Comparison of ENCODE assay signal across 8 mouse cellular contexts in genomic region chr2:103456646-103457045, GRCm38 (mm10). TPM values are rescaled to one million over a fixed set of nuclear protein-coding genes. Genes with fewer than 3 reads are reported as not detected.
DNase-seq lines count a peak whose midpoint lies in the region; ATAC-seq and TF ChIP-seq lines count a peak whose summit lies in the region.

No protein-coding gene starts in this region.

- peak; percentile 94 for TF ChIP-seq CTCF in G1E (IDR thresholded peaks at IDR 0.05; ENCODE audit: low read depth, low read length)

- H3K4me3 ChIP-seq in G1E (ENCODE audit: low read depth, low read length), result no peak overlapping the region
- no peak overlapping the region for H3K4me3 ChIP-seq in forebrain, embryonic 15.5 days
- no peak overlapping the region for H3K4me3 ChIP-seq in hindbrain, embryonic 12.5 days

- DNase-seq in G1E (ENCODE audit: low spot score), result peak; percentile 53
- peak; percentile 73 for DNase-seq in c-Kit-positive CD71-positive TER-119-positive erythroid progenitor cells, embryonic 14.5 days (ENCODE audit: low spot score)
- DNase-seq in layer of hippocampus, adult 9-10 months (ENCODE audit: low spot score), result peak; percentile 69
- peak; percentile 79 for DNase-seq in lung, postnatal 25 days (ENCODE audit: low spot score)
- DNase-seq in retina, embryonic 14.5 days (ENCODE audit: low spot score), result peak; percentile 90
- peak; percentile 77 to 84 for DNase-seq in thymus, postnatal 36 days

- ATAC-seq in G1E (ENCODE audit: extremely low read depth, insufficient number of reproducible peaks, low FRiP score, poor library complexity, severe bottlenecking), result no peak
- peak; percentile 74 for ATAC-seq in forebrain, embryonic 15.5 days (replicated peaks)
- ATAC-seq in hindbrain, embryonic 12.5 days (ENCODE audit: low FRiP score), result peak; percentile 55; the same call in 1 of the 2 replicates

- no peak overlapping the region for H3K4me2 ChIP-seq in forebrain, embryonic 15.5 days (replicated peaks)
- no peak overlapping the region for H3K4me2 ChIP-seq in hindbrain, embryonic 12.5 days (replicated peaks)

- no peaks in the 10 kb centered on the region for H3K9me3 ChIP-seq in G1E (replicated peaks)
- no peaks in the 10 kb centered on the region for H3K9me3 ChIP-seq in forebrain, embryonic 15.5 days
- no peaks in the 10 kb centered on the region for H3K9me3 ChIP-seq in hindbrain, embryonic 12.5 days (replicated peaks)

- no peak overlapping the region for H3K27ac ChIP-seq in forebrain, embryonic 15.5 days (replicated peaks)
- no peak overlapping the region for H3K27ac ChIP-seq in hindbrain, embryonic 12.5 days

- WGBS in forebrain, embryonic 15.5 days, result 22% methylated on average over 10 of the region's 10 CpGs
- 22% methylated on average over 10 of the region's 10 CpGs for WGBS in hindbrain, embryonic 12.5 days

- H3K27me3 ChIP-seq in G1E (ENCODE audit: insufficient read depth, low read length), result no peaks in the 10 kb centered on the region
- no peaks in the 10 kb centered on the region for H3K27me3 ChIP-seq in forebrain, embryonic 15.5 days
- H3K27me3 ChIP-seq in hindbrain, embryonic 12.5 days, result no peaks in the 10 kb centered on the region

- H3K9ac ChIP-seq in forebrain, embryonic 15.5 days (replicated peaks), result no peak overlapping the region
- H3K9ac ChIP-seq in hindbrain, embryonic 12.5 days, result no peak overlapping the region

- peaks cover 96% of the 10 kb centered on the region for H3K36me3 ChIP-seq in G1E (replicated peaks)
- peaks cover 56% of the 10 kb centered on the region for H3K36me3 ChIP-seq in forebrain, embryonic 15.5 days
- peaks cover 60% of the 10 kb centered on the region for H3K36me3 ChIP-seq in hindbrain, embryonic 12.5 days

- peaks cover 9% of the 10 kb centered on the region; the same call in 1 of the 2 replicates for H3K4me1 ChIP-seq in G1E (ENCODE audit: insufficient read depth, low read depth, low read length)
- H3K4me1 ChIP-seq in forebrain, embryonic 15.5 days, result no peaks in the 10 kb centered on the region
- H3K4me1 ChIP-seq in hindbrain, embryonic 12.5 days, result no peaks in the 10 kb centered on the region

RNA-seq across cellular contexts. Expression of gene Cat, which starts 28.3 kb away (rescaled TPM):
- total RNA-seq in G1E (2014; fragmentation: Nextera tagmentation) (325 and 382 TPM in 2 replicates), G1E (2017) (114 and 122 TPM in 2 replicates)
- 135 and 144 TPM in 2 replicates for polyA plus RNA-seq in G1E (2012)
- polyA plus RNA-seq in forebrain, embryonic 15.5 days (2015; fragmentation: Nextera tagmentation; extraction: Ambion mirVana), result 65.4 and 69.0 TPM in 2 replicates
- 91.6 and 107 TPM in 2 replicates for polyA plus RNA-seq in hindbrain, embryonic 12.5 days (2016; fragmentation: Nextera tagmentation; extraction: Ambion mirVana)

RNA-seq across cellular contexts. Expression of gene Elf5, which starts 45.2 kb away (rescaled TPM):
- total RNA-seq in G1E (2014; fragmentation: Nextera tagmentation) (not detected in 2 replicates), G1E (2017) (0.11 TPM in 1 of 2 replicates, not detected in the other)
- polyA plus RNA-seq in G1E (2012), result not detected in 2 replicates
- polyA plus RNA-seq in forebrain, embryonic 15.5 days (2015; fragmentation: Nextera tagmentation; extraction: Ambion mirVana), result not detected in 2 replicates
- polyA plus RNA-seq in hindbrain, embryonic 12.5 days (2016; fragmentation: Nextera tagmentation; extraction: Ambion mirVana), result not detected in 2 replicates
